Mouse (Mus musculus): Measurements from ENCODE around the gene Tomm7. TPM values are rescaled to one million over a fixed set of nuclear protein-coding genes. Genes with fewer than 3 reads are reported as not detected.
A peak's percentile ranks its signal among the peaks of the same experiment; 100 is the strongest.
"Not testable (repeated sequence)": the region's sequence is repeated elsewhere in the genome, so short reads cannot be mapped to it uniquely, and the experiment has no call there.

Gene Tomm7
- polyA plus RNA-seq, 1 experiment from 2014 or later: 118 TPM

DNA sequence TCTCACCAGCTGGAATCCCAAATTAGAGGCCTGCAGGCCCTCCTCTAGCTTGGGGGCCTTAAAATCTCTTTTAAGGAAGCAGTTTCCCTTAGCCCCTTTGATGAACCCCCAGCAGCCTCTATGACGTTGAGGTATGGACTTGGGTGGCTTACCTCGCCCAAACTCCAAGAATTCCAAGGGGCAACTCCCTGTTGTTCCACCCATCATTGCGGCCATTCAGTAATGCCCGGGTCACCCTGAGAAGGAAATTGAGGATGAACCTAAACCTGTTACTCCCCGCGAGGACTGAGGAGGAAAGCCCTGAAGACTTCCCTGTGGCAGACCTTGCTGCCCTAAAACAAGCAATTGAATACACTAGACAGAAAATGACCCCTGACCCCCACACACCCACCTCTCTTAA, 11.5 kb upstream of the Tomm7 start:
- Histone ChIP-seq H3K9ac (ENCODE audit: low read depth, low read length) (no peak overlapping the region), H3K4me2 (replicated peaks; ENCODE audit: low read depth) (no peak overlapping the region), H3K4me3 (ENCODE audit: low read depth, low read length) (no peak overlapping the region), H3K9me3 (ENCODE audit: control insufficient read depth) (no peaks in the 10 kb centered on the region), H3K27me3 (replicated peaks; ENCODE audit: control insufficient read depth, insufficient read depth, low read length) (no peaks in the 10 kb centered on the region), H3K27ac (ENCODE audit: low read depth, low read length) (no peak overlapping the region), H3K36me3 (ENCODE audit: control insufficient read depth, insufficient read depth) (peaks cover 38% of the 10 kb centered on the region), H3K4me1 (replicated peaks; ENCODE audit: control insufficient read depth, insufficient read depth, low read length) (no peaks in the 10 kb centered on the region)
- ATAC-seq: no peak
- 80% methylated on average over 6 of the region's 6 CpGs for WGBS
- no peak for TF ChIP-seq CTCF (IDR thresholded peaks at IDR 0.05; ENCODE audit: low read depth)

DNA sequence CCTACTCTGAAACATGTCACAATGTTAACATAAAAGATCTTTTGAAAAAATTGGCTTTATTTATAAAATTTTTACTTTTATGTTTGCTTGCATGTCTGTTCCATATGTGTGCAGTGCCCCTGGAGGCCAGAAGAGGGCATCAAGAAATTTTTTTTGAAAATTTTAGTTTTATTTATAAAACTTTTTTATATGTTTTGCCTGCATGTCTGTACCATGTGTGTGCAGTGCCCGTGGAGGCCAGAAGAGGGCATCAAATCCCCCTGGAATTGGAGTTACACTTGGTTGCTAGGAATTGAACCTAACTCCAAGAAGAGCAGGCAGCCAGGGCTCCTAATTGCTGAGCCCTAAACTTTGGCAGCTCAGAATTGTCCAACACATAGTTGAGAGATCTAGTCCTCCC, 9.0 kb upstream of the Tomm7 start:
- not testable (repeated sequence) for H3K4me3 ChIP-seq (ENCODE audit: low read depth, low read length); H3K9ac ChIP-seq (ENCODE audit: low read depth, low read length); H3K27me3 ChIP-seq (replicated peaks; ENCODE audit: control insufficient read depth, insufficient read depth, low read length); ATAC-seq; H3K9me3 ChIP-seq (ENCODE audit: control insufficient read depth); H3K4me2 ChIP-seq (replicated peaks; ENCODE audit: low read depth); H3K27ac ChIP-seq (ENCODE audit: low read depth, low read length); H3K4me1 ChIP-seq (replicated peaks; ENCODE audit: control insufficient read depth, insufficient read depth, low read length)
- WGBS: 90% methylated on average over 1 of the region's 1 CpGs
- H3K36me3 ChIP-seq (ENCODE audit: control insufficient read depth, insufficient read depth): peaks cover 32% of the 10 kb centered on the region
- peak; percentile 50 for TF ChIP-seq CTCF (IDR thresholded peaks at IDR 0.05; ENCODE audit: low read depth)

DNA sequence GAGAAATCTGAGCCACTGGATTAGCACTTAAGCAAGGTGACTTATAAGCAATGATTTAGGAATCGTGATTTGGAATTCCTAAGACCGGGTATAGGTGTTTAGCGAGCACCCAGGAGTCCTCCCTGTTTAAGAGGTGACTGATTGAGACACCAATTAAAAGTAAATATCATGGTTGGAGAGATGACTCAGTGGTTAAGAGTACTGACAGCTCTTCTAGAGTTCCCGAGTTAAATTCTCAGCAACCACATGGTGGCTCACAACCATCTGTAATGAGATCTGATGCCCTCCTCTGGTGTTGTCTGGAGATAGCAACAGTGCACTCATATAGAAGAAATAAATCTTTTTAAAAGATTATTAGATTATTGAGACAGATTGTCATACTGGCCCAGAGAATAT, 7.2 kb upstream of the Tomm7 start:
- not testable (repeated sequence) for H3K9me3 ChIP-seq (ENCODE audit: control insufficient read depth); H3K27ac ChIP-seq (ENCODE audit: low read depth, low read length); ATAC-seq; H3K27me3 ChIP-seq (replicated peaks; ENCODE audit: control insufficient read depth, insufficient read depth, low read length); H3K4me1 ChIP-seq (replicated peaks; ENCODE audit: control insufficient read depth, insufficient read depth, low read length)
- Histone ChIP-seq H3K4me3 (ENCODE audit: low read depth, low read length) (peak overlapping the region; percentile 79), H3K9ac (ENCODE audit: low read depth, low read length) (peak overlapping the region; percentile 66), H3K36me3 (ENCODE audit: control insufficient read depth, insufficient read depth) (peaks cover 22% of the 10 kb centered on the region), H3K4me2 (replicated peaks; ENCODE audit: low read depth) (peak overlapping the region; percentile 87)
- TF ChIP-seq CTCF (IDR thresholded peaks at IDR 0.05; ENCODE audit: low read depth): peak; percentile 56
- WGBS: 3% methylated on average over 4 of the region's 4 CpGs

DNA sequence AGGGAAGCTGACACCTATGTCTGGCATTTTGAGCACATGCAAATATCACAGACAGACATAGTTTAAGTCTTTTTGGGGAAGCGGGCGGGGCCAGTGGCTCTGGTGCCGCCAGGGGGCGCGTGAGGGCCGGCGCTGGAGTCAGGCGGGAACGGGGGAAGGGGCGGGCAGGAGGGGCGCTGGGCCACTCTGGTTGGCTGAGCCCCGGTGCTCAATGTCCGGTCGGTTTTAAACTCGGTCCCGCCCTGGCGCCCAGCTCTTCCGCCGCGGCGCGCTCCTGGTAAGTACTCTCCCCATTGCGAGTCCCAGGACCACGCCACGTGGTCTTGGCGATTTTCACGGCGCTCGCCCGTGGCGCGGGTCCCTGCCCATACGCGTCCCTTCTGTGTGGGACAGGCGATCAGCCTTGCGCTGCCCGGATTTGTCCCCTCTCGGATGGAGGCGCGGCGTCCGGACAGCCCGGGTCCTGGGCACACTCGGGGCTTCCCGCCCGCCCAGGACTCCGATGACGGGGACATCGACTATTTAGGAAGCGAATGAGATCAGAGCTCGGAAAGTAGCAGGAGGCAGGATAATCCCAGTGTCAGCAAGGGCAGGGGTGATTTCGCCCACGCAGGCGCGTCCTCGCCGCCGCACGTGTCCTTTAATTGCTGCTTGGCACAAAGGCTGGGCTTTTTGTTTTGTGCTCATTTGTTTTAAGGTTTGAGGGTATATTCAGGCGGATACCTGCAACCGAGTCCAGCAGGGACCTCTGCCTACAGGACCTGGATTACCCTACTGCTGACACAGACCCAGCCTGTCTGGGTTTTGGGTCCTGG, 6.6 kb upstream of the Tomm7 start:
- TF ChIP-seq CTCF (IDR thresholded peaks at IDR 0.05; ENCODE audit: low read depth): peak; percentile 87
- Histone ChIP-seq H3K36me3 (ENCODE audit: control insufficient read depth, insufficient read depth) (peaks cover 16% of the 10 kb centered on the region; the same call in 1 of the 2 replicates), H3K27me3 (replicated peaks; ENCODE audit: control insufficient read depth, insufficient read depth, low read length) (no peaks in the 10 kb centered on the region), H3K4me1 (replicated peaks; ENCODE audit: control insufficient read depth, insufficient read depth, low read length) (no peaks in the 10 kb centered on the region), H3K4me3 (ENCODE audit: low read depth, low read length) (peak overlapping the region; percentile 79), H3K9ac (ENCODE audit: low read depth, low read length) (peak overlapping the region; percentile 66), H3K4me2 (replicated peaks; ENCODE audit: low read depth) (peak overlapping the region; percentile 87), H3K9me3 (ENCODE audit: control insufficient read depth) (no peaks in the 10 kb centered on the region), H3K27ac (ENCODE audit: low read depth, low read length) (peak overlapping the region; percentile 60)
- ATAC-seq: peak; percentile 97
- WGBS: under 1% methylated on average over 57 of the region's 61 CpGs

DNA sequence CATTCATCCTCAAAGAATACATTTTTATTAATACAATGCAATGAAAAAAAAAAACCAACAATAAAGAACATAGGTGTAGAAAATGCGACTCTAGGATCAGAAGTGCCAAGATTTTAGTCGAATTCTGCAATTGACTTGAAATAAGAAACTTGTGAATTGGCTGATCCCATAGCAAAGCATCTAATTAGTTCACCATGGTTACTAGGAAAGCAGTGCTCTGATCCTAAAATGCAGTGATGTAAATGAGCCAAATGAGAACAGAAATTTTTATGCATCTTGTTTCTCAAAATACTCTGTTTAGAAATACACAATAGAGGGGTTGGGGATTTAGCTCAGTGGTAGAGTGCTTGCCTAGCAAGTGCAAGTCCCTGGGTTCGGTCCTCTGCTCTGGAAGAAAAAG, 1.2 kb upstream of the Tomm7 start:
- no peak overlapping the region for H3K4me2 ChIP-seq (replicated peaks; ENCODE audit: low read depth)
- H3K27me3 ChIP-seq (replicated peaks; ENCODE audit: control insufficient read depth, insufficient read depth, low read length): no peaks in the 10 kb centered on the region
- no peak overlapping the region for H3K4me3 ChIP-seq (ENCODE audit: low read depth, low read length)
- no peaks in the 10 kb centered on the region; the same call in 1 of the 2 replicates for H3K36me3 ChIP-seq (ENCODE audit: control insufficient read depth, insufficient read depth)
- TF ChIP-seq CTCF (IDR thresholded peaks at IDR 0.05; ENCODE audit: low read depth): no peak
- no peaks in the 10 kb centered on the region; the same call in 1 of the 2 replicates for H3K4me1 ChIP-seq (replicated peaks; ENCODE audit: control insufficient read depth, insufficient read depth, low read length)
- no peak overlapping the region for H3K27ac ChIP-seq (ENCODE audit: low read depth, low read length)
- WGBS: 90% methylated on average over 3 of the region's 3 CpGs
- H3K9ac ChIP-seq (ENCODE audit: low read depth, low read length): no peak overlapping the region
- no peaks in the 10 kb centered on the region for H3K9me3 ChIP-seq (ENCODE audit: control insufficient read depth)
- no peak for ATAC-seq

DNA sequence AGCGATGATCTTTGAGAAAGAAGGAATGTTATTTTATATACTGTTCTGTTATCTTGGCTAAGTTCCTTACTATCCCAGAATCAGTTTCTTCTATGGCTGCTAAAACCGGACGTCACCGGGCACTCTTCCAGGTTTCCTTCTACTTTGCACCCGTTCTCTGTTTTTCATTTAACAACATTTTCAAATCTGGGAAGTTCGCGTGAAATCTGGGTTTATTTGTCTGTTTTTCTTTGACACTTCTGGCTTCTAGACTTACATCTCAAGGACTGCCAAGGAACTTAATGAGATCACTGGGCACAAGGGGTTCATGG, 525 bp upstream of the Tomm7 start:
- Histone ChIP-seq H3K36me3 (ENCODE audit: control insufficient read depth, insufficient read depth) (peaks cover 2% of the 10 kb centered on the region; the same call in 1 of the 2 replicates), H3K4me1 (replicated peaks; ENCODE audit: control insufficient read depth, insufficient read depth, low read length) (no peaks in the 10 kb centered on the region; the same call in 1 of the 2 replicates), H3K9me3 (ENCODE audit: control insufficient read depth) (no peaks in the 10 kb centered on the region), H3K4me3 (ENCODE audit: low read depth, low read length) (peak overlapping the region; percentile 57), H3K9ac (ENCODE audit: low read depth, low read length) (peak overlapping the region; percentile 53), H3K27ac (ENCODE audit: low read depth, low read length) (peak overlapping the region; percentile 76; the same call in 1 of the 2 replicates), H3K27me3 (replicated peaks; ENCODE audit: control insufficient read depth, insufficient read depth, low read length) (no peaks in the 10 kb centered on the region), H3K4me2 (replicated peaks; ENCODE audit: low read depth) (peak overlapping the region; percentile 59)
- TF ChIP-seq CTCF (IDR thresholded peaks at IDR 0.05; ENCODE audit: low read depth): no peak
- ATAC-seq: 0 out of 2 replicates have a peak, but pooled peaks have one; percentile 18
- WGBS: 19% methylated on average over 7 of the region's 7 CpGs

Data from intestine, postnatal 0 days (tissue).